Mouse (Mus musculus) B cell, adult 2 months (primary cell): Measurements from ENCODE around the gene Pcif1.

Source experiments
- DNase-seq, 2 experiments: peaks; one replicate each; pipeline ENCODE4 v3.0.0; 2022

The Pcif1 gene

GRCm38 (mm10) chr2:164894644-164895043 is 15.5 kb downstream of the Pcif1 start:
- DNase-seq: no peak

- no peak for DNase-seq
Measured at GRCm38 (mm10) chr2:164895885-164896284, 16.8 kb downstream of the Pcif1 start.

GRCm38 (mm10) chr2:164898008-164898407 is 18.9 kb downstream of the Pcif1 start:
- peak; percentile 55 to 57 for DNase-seq

GRCm38 (mm10) chr2:164899034-164899433 is 19.9 kb downstream of the Pcif1 start:
- no peak for DNase-seq

- no peak for DNase-seq
Measured at GRCm38 (mm10) chr2:164899723-164900459, 20.8 kb downstream of the Pcif1 start.

GRCm38 (mm10) chr2:164901380-164901779 is 22.3 kb downstream of the Pcif1 start:
- no peak for DNase-seq

GRCm38 (mm10) chr2:164903496-164903895 is 24.4 kb downstream of the Pcif1 start:
- DNase-seq: no peak

GRCm38 (mm10) chr2:164906071-164906470 is 27.0 kb downstream of the Pcif1 start:
- DNase-seq: peak; percentile 33 to 38

- DNase-seq: no peak
Measured at GRCm38 (mm10) chr2:164907511-164907910, 28.4 kb downstream of the Pcif1 start.

GRCm38 (mm10) chr2:164908011-164908410 is 28.9 kb downstream of the Pcif1 start:
- DNase-seq: no peak

- DNase-seq: no peak
Measured at GRCm38 (mm10) chr2:164909100-164909499, 30.0 kb downstream of the Pcif1 start.

- DNase-seq: peak; percentile 31 to 42
Measured at GRCm38 (mm10) chr2:164909542-164909941, 30.4 kb downstream of the Pcif1 start.

- no peak for DNase-seq
Measured at GRCm38 (mm10) chr2:164910360-164911061, 31.4 kb downstream of the Pcif1 start.

- peak; percentile 92 to 96 for DNase-seq
Measured at GRCm38 (mm10) chr2:164911086-164912048, 32.3 kb downstream of the Pcif1 start, which contains the start of gene Zfp335. Gene Zfp335, minus strand, starts transcription at chr2:164911757.

- DNase-seq: no peak
Measured at GRCm38 (mm10) chr2:164912151-164912550, 33.0 kb downstream of the Pcif1 start.

- no peak for DNase-seq
Measured at GRCm38 (mm10) chr2:164912749-164913427, 33.8 kb downstream of the Pcif1 start.

- DNase-seq: peak; percentile 85
Measured at GRCm38 (mm10) chr2:164913428-164913786, 34.3 kb downstream of the Pcif1 start.

GRCm38 (mm10) chr2:164916820-164917219 is 37.7 kb downstream of the Pcif1 start:
- peak in 1 of 2 experiments; percentile 29 for DNase-seq

GRCm38 (mm10) chr2:164917371-164917770 is 38.3 kb downstream of the Pcif1 start:
- DNase-seq: no peak

GRCm38 (mm10) chr2:164918325-164918724 is 39.2 kb downstream of the Pcif1 start:
- peak; percentile 63 to 66 for DNase-seq

GRCm38 (mm10) chr2:164921984-164922383 is 42.9 kb downstream of the Pcif1 start:
- no peak for DNase-seq

- DNase-seq: no peak
Measured at GRCm38 (mm10) chr2:164923291-164923690, 44.2 kb downstream of the Pcif1 start.
